11 mouse cellular contexts compared by ENCODE assay signal in genomic region chr13:110382447-110382901, GRCm38 (mm10). TPM values are rescaled to one million over a fixed set of nuclear protein-coding genes. Genes with fewer than 3 reads are reported as not detected.
DNase-seq lines count a peak whose midpoint lies in the region; ATAC-seq lines count a peak whose summit lies in the region.
"Had no signal": no experiment of that assay in that cellular context is flagged by ENCODE, and none has a peak within 500 bp of the region (broad histone marks: within the 10 kb centered on the region; RNA-seq: fewer than 3 reads in every experiment).

No protein-coding gene starts in this region.

- no peaks in the 10 kb centered on the region for H3K9me3 ChIP-seq in midbrain, embryonic 15.5 days
- H3K9me3 ChIP-seq: embryonic facial prominence, embryonic 13.5 days had no signal

- H3K4me3 ChIP-seq in midbrain, embryonic 15.5 days, result no peak overlapping the region
- H3K4me3 ChIP-seq: embryonic facial prominence, embryonic 13.5 days had no signal

- H3K9ac ChIP-seq in midbrain, embryonic 15.5 days, result no peak overlapping the region
- H3K9ac ChIP-seq: embryonic facial prominence, embryonic 13.5 days had no signal

- peak; percentile 17 for DNase-seq in left cerebral cortex, postnatal 4 days
- no peak for DNase-seq in left cerebral cortex, adult 8-10 months (ENCODE audit: low spot score in 2 of 2)
- DNase-seq in NIH3T3 (ENCODE audit: low read depth), result peak; percentile 80
- peak; percentile 75 for DNase-seq in embryo, embryonic 11 days
- DNase-seq in gastrocnemius, postnatal 36 days, result no peak
- DNase-seq in right cerebral cortex, adult 18-20 months, result no peak

- no peaks in the 10 kb centered on the region for H3K36me3 ChIP-seq in midbrain, embryonic 15.5 days (replicated peaks)
- H3K36me3 ChIP-seq: embryonic facial prominence, embryonic 13.5 days had no signal

- no peak overlapping the region for H3K4me2 ChIP-seq in midbrain, embryonic 15.5 days
- H3K4me2 ChIP-seq: embryonic facial prominence, embryonic 13.5 days had no signal

- H3K27ac ChIP-seq in midbrain, embryonic 15.5 days, result no peak overlapping the region
- H3K27ac ChIP-seq: embryonic facial prominence, embryonic 13.5 days had no signal

- intact Hi-C loops in left cerebral cortex, postnatal 4 days (cut with DNase I), result loop anchor here (2.0 kb wide), 1 partner anchor 1028 kb away; no protein-coding TSS in a partner anchor
- intact Hi-C loops in gastrocnemius, postnatal 36 days (cut with DNase I), result loop anchor here (2.0 kb wide), 1 partner anchor 1028 kb away; no protein-coding TSS in a partner anchor

- ATAC-seq in inflammation-experienced regulatory T-cells, adult 6 months, result peak; percentile 88
- peak; percentile 62 for ATAC-seq in midbrain, embryonic 15.5 days (replicated peaks)

- 20% methylated on average over 5 of the region's 5 CpGs for WGBS in midbrain, embryonic 15.5 days

- H3K4me1 ChIP-seq in midbrain, embryonic 15.5 days, result no peaks in the 10 kb centered on the region
- H3K4me1 ChIP-seq: embryonic facial prominence, embryonic 13.5 days had no signal

- 0 out of 2 replicates have a peak, but pooled peaks cover 2% of the 10 kb centered on the region for H3K27me3 ChIP-seq in midbrain, embryonic 15.5 days (replicated peaks)
- H3K27me3 ChIP-seq: embryonic facial prominence, embryonic 13.5 days had no signal

RNA-seq across cellular contexts. Expression of gene Plk2, which starts 12.4 kb away (rescaled TPM):
- 100 to 1,000 TPM; 273 to 293 TPM for total RNA-seq in left cerebral cortex, postnatal 4 days (2021)
- total RNA-seq in left cerebral cortex, adult 8-10 months (2022), result 100 to 1,000 TPM; 225 to 252 (median 238) TPM
- 1 to 10 TPM; 1.6 to 4.5 (median 3.6) TPM for polyA plus RNA-seq in inflammation-experienced regulatory T-cells, adult 6 months (2017; shearing (Covaris generic))
- polyA plus RNA-seq in midbrain, embryonic 15.5 days (2015; fragmentation: Nextera tagmentation; extraction: Ambion mirVana), result 154 and 173 TPM in 2 replicates
- total RNA-seq in gastrocnemius, postnatal 36 days (2021), result 10 to 100 TPM in 1 of 2 experiments, 1 to 10 TPM in 1; 5.6 to 10.0 TPM

RNA-seq across cellular contexts. Expression of gene Gapt, which starts 25.5 kb away (rescaled TPM):
- not detected for total RNA-seq in left cerebral cortex, postnatal 4 days (2021)
- total RNA-seq in left cerebral cortex, adult 8-10 months (2022), result under 1 TPM in 1 of 4 experiments, not detected in 3; 0.41 TPM
- polyA plus RNA-seq in inflammation-experienced regulatory T-cells, adult 6 months (2017; shearing (Covaris generic)), result under 1 TPM in 1 of 3 experiments, not detected in 2; 0.29 TPM
- 0.08 TPM in 1 of 2 replicates, not detected in the other for polyA plus RNA-seq in midbrain, embryonic 15.5 days (2015; fragmentation: Nextera tagmentation; extraction: Ambion mirVana)
- not detected for total RNA-seq in gastrocnemius, postnatal 36 days (2021)
- total RNA-seq: left cerebral cortex, postnatal 14 days had no signal
- polyA plus RNA-seq: stomach, embryonic 14.5 days had no signal

Comparison
In these comparisons a context has a peak if more than half of its experiments do, and no peak if none do; other contexts are left out.
1. DNase-seq: peak in left cerebral cortex, postnatal 4 days (single experiment), NIH3T3 (single experiment) and embryo, embryonic 11 days (single experiment); none in left cerebral cortex, adult 8-10 months (0 of 2), gastrocnemius, postnatal 36 days (0 of 2) and right cerebral cortex, adult 18-20 months (single experiment).
2. RNA of gene Plk2, which starts 12.4 kb away (total RNA-seq): 273 to 293 TPM in left cerebral cortex, postnatal 4 days and 225 to 252 TPM in left cerebral cortex, adult 8-10 months; 5.6 to 10.0 TPM in gastrocnemius, postnatal 36 days; every median in the first group is over 10 times any median in the second.